Mouse (Mus musculus) erythroblast, embryonic 14.5 days (primary cell): ENCODE results near the gene Wnt2.

Experiments used
- GATA1 ChIP-seq: IDR thresholded peaks from 2 replicates; pipeline ENCODE4 v1.6.1; 2012; ENCODE audit warnings: low read length, inconsistent platforms, mixed read lengths
- TAL1 ChIP-seq: IDR thresholded peaks from 3 replicates; pipeline ENCODE4 v1.6.1; 2012; ENCODE audit warnings: low read length, inconsistent platforms, mixed read lengths

- no peak for TF ChIP-seq TAL1
- TF ChIP-seq GATA1: no peak
Measured at GRCm38 (mm10) chr6:18043172-18043571, 12.8 kb upstream of the Wnt2 start.
